Mouse (Mus musculus) erythroid progenitor cell, adult 5-6 weeks (primary cell): ENCODE results near the gene Tsc22d2. TPM values are rescaled to one million over a fixed set of nuclear protein-coding genes. Genes with fewer than 3 reads are reported as not detected.
"Not testable (repeated sequence)": the region's sequence is repeated elsewhere in the genome, so short reads cannot be mapped to it uniquely, and the experiment has no call there.

ENCODE experiments used
- ATAC-seq: replicated peaks from 2 replicates; pipeline ENCODE4 v1.8.0; 2016; ENCODE audit warnings: moderate number of reproducible peaks, mild to moderate bottlenecking, moderate TSS enrichment, inconsistent platforms; ENCODE audit not compliant: poor library complexity, low FRiP score, severe bottlenecking
- total RNA-seq, 2 experiments: library from RNA; stranded (forward) in 1 of 2; stranded (reverse) in 1 of 2; fragments of 150-400 nt in 1 of 2; fragments of 186-747, 209-891 nt in 1 of 2; gene quantifications; 2 replicates each; pipeline versions ENCODE4 v1.2.3 to v1.2.4; 2015 to 2017; ENCODE audit warnings: low replicate concordance in 2 of 2

Gene Tsc22d2
- total RNA-seq, 2 experiments from 2014 or later = 16.8 to 27.2 TPM

DNA sequence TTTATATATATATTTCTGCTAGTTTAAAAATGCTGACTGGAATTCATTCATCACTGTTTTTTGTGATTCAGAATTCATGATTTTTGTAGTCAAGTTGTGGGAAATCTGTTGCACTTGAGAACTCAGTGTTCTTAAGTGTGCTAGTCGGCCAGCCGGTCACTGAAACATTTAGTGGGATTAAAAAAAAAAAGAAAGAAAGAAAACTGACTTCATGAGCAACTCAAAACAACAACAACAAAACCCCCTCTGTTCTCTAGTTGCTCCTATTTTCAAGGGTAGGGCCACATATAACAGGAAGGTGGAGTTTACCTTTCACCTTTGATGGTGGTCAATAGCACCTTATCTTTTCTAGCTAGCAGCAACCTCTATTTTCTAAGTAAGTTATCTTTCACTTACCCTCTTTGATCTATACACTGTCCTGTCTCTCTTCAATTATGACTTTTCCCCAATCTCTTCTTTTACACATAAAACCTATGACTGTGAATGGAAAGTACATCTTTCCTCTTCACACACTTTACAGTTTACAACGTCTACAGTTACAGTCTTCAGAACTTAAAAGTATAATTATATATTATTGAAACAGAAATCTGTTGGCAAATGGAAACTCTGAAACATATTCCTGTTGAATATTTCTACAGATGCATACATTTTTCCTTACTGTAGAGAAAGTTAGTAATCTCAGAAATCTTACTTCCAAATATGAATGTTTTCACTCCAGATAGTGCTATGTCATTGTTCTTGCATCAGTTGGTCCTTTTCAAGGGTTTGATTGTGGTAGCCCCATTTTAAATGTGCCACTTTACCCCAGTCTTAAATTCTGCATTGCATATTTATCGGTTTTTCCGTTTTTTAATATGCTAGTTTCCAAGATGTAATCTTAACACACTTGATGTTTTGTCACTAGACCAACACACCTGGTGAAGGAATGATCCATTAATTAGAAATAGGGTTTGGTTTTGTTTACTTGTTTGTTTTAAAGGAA lies 4.5 kb downstream of the Tsc22d2 start:
- ATAC-seq = no peak

DNA sequence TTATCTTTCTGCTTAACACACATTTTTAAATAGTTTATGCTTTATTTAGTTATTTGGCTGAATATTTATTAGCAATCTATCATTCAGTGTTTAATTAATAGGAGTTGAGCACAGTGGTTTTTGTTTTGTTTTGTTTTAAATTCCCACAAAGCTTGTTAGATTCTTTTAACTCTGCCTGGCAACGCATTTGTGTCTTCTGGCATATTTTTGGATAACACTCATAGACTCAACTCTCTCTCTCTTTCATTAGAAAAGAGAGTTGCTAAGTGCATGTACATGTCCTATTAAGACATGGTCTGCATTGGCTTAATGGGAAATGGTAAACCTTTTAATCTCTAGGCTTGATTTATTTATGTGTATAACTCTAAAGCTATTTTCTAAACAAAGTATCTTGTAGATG lies 14.3 kb downstream of the Tsc22d2 start:
- no peak for ATAC-seq

DNA sequence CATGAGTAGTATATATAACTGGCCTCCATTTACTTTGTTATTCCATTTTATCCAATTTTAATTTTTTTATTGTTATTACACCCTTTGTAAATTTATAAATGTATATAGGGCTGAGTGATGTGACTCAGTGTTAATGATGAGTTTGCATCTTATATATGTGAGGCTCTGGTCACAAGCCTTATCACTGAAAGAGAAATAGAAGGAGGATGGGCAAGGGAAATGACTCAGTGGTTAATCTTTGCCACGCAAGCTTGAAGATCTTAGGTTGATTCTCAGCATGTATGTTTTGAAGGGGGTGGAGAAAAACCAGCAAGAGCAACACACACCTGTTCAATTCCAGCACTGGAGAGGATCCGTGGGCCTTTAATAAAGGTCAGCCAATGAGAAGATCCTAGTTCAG lies 19.9 kb downstream of the Tsc22d2 start:
- no peak for ATAC-seq

DNA sequence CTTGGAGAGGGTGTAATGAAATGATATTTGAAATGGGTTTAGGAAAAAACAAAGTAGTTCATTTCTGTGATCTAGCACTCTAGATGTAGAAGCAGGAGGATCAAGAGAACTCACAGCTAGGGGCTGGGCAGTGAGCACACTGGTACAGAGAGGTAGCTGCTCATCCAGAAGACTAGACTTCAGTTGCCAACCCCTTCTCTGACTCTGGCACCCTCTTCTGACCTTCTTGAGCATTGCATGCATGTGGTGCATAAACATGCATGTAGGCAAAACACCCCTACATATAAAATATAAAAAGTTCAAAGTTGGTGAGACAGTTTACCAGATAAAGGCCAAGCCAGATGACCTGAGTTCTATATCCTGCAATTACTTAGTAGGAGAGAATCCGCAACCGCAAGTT lies 33.7 kb downstream of the Tsc22d2 start:
- peak; percentile 71 for ATAC-seq

DNA sequence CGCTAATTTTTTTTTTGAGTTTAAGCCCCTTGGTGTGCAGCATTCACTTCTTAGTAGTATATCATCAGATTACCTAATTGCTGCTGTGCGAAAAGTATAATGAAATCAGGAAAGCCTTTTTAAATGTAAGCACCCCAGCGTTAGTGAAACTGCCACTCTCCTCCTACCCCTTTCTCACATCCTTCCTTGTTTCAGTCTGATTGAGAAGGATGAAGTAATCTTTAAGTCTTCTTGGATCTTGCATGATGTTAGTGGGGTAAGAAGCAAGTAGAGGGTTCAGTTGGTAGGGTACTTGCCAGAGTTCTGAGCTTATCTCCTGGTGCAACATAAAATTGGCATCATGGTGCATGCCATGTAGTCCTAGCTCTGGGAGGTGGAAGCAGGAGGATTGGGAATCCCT lies 35.0 kb downstream of the Tsc22d2 start:
- no peak for ATAC-seq

DNA sequence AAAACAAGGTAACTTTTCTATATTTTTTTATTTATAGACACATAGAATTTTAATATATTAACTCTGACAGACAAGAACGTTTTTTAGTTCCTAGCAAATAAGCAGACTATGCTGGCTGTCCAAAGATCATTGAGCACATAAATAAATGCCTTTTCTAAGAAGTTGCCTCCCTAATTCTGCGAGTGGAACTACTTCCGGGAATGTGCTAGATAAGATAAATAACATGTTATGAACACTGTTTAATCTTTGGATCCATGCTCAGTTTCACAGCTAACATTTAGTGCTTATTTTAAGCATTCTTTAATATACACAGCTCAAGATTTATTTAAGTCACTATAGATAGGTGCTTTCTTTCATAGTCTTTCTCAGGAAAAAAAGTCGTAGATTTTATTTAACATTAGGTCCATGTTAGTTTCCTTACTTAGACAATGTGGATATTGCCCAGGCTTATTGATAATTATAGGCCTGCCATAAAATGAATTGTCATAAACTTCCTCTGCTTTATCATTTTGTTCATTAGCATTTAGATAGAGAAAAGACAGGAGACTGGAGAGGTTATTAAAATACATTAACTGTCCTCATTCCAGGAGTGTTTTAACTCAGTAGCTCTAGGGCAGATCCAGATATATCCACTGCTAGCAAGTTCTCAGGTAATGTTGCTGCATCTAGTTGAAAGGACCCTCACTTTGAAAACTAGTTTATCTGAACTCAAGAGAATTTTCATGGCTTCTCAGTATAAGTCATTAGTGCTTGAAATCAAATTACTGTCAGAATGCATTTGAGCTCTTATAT lies 40.1 kb downstream of the Tsc22d2 start:
- peak; percentile 68; the same call in 1 of the 2 replicates for ATAC-seq

DNA sequence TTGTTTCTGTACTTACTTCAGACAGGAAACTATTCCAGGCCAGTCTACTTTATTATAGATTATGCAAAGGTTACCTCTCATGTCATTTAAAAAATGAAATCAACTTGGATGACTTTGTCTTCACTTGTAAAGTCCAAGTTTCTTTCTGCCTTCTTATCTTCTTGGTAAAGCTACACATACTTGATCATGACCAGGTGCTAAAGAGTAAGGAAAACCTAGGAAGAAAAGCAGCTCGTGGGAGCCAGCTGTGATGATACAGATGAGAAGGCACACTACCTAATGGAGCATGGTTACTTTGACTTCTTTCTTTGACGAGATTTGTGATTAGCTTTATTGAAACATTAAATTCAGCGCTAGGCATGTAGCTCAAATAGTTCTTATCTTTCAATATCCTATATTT lies 40.7 kb downstream of the Tsc22d2 start:
- ATAC-seq = no peak

DNA sequence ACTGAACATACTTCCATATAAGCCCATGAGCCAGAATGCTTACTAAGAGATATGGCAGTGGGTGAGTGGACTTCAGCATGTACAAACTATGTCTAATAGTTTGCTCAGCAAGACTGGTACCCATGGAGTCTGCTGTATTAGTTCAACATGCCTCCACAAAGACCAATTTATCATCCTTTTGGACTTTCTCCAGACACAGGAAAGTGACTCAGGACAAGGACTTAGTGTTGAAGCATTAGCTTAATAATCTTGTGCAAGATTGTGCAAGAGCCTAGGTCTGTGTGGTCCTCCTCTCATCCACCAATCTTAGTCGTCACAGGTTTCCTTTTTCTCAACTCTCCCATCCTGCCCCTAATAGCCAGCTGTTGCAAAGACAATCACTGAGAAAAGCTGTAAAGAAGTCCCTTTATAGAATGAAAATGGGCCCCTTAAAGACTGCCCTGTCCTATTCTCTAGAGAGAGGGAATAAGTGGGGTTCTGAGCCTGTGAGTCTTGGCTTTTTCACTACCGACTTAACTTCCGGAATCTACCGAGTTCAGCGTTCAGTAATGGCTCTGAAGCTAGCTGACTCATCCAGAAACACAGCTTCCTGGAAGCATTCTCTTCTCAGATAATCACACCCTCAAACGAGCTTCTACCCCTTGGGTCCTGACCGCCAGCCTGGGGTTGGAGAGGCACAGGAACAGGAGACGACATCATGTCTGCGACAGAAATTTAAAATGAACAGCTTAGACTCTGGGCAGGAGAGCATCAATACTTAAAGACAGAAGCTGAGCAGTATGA lies 55.3 kb downstream of the Tsc22d2 start:
- no peak; the same call in 1 of the 2 replicates for ATAC-seq

DNA sequence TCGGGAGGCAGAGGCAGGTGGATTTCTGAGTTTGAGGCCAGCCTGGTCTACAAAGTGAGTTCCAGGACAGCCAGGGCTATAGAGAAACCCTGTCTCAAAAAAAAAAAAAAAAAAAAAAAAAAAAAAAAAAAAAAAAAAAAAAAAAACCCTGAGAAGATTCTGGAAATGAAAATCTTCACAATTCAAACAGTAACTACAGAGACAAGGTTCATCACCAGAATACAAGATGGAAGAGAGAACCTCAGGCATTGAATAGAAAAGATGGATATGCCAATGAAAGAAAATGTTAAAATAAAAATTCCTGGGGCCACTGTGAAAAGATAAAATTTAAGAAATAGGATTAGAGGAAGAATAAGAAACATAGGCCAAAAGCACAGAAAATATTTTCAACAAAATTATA lies 60.8 kb downstream of the Tsc22d2 start:
- not testable (repeated sequence) for ATAC-seq

DNA sequence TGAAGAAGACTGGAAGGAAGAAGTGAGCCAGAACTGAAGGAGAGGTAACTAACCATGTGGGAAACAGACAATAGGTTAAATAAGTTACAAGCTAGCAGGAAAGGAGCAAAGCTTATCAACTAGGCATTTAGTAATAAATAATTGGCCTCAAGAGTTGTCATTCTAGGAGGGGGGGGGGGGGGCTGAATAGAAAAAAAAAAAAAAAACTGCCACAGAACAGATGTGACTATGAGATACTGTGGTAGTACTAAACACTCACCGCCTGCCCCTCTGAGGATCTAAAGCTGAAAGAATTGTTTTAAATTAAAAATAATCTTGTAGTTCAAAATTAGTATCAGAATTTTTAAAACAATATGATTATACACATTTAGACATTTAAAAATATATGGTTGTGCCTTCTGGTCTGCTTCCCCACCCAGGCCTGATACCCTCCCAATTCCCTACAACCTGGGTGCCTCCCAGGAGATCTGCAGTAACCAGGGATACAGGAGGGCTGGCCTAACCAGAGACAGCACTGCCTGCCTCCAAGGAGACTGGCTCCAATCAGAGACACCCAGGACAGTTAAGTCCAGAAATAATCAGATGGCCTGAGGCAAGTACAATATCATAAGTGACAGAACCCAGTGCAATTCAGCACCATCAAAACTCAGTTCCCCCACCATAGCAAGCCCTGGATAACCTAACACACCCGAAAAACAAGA lies 64.4 kb downstream of the Tsc22d2 start:
- ATAC-seq = no peak

DNA sequence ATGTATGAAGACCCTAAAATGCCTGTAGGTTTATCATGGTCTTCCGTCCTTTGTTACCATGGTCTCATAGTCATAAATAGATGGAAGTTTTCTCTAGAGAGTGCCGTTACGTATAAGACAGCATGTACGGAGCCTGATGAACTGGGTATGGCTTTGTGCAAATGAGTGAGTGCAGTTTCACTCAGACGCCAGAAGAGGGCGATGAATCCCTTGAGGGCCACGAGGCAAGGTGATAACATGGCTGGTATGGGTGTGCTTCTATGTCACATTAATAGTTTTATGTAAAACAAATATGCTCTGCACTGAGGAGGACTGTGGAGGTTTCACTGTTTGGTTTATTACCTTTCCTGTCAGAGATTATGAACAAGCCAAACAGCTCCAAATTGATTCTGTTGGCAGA lies 71.4 kb downstream of the Tsc22d2 start:
- peak; percentile 71; the same call in 1 of the 2 replicates for ATAC-seq

DNA sequence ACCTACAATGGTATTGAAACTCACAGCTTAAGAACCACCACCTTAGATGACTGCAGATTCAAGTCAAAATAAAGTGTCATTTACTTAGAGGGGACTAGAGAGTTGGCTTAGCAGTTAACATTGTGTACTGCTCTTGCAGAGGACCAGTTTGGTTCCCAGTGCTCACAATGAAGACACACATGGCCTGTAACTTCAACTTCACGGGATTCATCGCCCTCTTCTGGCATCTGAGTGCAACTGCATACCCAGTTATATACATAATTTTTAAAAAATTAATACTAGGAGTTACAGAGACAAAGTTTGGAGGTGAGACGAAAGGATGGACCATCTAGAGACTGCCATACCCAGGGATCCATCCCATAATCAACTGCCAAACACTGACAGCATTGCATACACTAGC lies 72.6 kb downstream of the Tsc22d2 start:
- peak; percentile 52; the same call in 1 of the 2 replicates for ATAC-seq

DNA sequence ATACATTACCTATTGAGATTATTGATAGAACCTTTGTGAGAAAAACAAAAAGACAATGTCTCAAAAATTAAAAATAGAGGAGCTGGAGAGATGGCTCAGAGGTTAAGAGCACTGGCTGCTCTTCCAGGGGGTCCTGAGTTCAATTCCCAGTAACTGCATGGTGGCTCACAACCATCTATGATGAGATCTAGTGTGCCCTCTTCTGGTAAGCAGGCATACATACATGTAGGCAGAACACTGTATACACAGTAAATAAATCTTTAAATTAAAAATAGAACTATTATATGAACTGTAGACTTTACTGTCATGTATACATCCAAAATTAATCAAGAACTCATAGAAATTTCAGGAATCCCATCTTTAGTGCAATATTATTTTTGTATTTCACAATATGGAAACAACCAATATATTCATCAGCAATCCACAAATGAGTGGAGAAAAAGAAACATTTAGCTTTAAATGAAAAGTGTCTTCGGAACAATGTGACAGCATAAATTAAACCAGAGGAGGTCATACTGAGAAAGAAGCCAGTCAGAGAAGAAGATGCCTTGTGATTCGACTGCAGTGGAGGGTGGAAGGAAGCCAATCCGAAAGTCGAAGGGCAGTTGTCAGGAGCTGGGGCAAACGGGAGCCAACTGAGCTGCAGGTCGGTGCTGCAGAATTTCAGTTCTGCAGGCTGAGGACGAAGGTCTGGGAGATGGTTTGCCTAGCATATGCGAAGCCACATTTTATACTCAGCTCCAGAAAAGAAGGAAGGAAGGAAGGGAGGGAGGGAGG lies 73.7 kb downstream of the Tsc22d2 start:
- no peak for ATAC-seq

DNA sequence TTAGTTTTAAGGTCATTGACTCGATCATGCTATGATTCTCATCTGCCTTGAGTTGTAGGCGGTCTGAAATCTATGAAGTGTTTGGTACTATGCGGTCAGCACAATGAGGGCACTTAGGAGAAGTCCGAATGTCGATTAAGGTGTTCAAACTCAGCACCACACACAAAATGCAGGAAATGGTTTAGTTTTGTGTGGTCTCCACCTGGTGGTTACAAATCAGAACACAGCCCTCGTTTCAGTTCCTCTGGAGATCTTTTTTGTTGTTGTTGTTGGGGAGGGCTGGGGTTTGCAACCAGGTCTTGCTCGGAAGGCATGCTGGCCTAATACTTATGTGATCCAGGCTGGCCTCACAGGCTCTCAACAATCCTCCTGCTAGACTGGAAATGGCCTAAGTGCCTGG lies 76.3 kb downstream of the Tsc22d2 start:
- no peak for ATAC-seq

DNA sequence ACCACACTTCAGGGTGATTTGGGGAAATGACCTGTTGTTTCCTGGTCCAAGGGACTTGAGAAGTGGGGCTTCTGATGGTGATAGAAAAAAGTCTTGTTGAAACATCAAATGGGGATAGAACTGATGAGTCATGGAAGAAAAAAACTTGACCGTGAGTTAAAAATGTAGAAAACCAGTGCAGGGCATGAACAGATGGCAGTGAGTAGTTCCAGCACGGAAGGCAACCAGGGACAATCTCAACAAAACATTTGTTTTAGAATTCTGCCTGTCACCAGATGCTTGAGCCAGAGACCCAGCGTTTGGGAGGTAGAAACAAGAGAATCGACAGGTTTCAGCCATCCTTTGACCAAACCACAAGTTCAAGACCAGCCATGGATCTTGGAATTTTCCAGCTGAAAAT lies 79.1 kb downstream of the Tsc22d2 start:
- ATAC-seq = no peak

DNA sequence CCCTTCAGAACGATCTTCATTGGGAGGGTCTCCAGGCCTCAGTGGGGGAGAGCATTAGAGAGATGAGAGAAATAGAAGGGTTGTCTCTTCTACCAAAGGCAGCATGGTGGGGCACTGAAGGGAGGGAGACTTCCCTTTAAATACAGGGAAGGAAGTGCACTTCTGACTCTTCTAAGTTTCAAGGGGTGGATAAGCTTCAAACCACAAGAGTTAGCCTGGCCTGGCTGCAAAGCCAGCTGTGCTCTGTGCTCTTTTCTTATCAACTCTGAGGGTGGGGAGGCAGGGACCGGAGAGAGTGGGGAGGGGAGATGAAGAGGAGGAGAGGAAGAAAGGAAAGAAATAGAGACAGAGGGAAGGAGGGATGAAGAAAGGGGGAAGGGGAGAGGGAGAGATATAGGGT lies 87.4 kb downstream of the Tsc22d2 start:
- ATAC-seq = no peak

DNA sequence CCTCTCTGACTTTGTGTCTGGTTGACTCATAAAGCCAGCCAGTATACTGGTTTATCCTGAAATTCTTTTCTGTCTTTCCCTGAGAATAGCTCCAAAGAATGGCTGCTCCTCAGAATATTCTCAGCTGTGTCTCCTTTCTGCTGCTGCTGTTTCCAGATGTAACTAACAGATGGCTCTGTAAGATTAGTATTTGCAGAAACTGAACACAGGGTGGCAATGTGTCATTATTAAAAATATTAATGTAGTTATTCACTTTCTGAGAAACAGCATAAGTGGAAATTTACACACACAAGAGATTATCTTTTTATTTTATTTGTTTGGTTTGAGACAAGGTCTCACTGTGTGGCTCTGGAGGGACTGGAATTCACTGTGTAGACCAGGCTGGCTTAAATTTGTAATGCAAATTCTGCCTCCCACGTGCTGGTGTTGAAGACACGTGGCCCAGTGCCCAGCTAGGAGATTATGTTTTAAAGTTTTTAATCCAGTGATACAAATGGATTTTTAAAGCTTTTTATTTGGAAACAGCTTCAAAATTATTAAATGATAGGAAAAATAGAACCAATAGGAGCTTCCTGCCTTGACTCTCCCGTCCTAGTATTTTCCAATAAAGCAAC lies 89.3 kb downstream of the Tsc22d2 start:
- ATAC-seq = no peak

DNA sequence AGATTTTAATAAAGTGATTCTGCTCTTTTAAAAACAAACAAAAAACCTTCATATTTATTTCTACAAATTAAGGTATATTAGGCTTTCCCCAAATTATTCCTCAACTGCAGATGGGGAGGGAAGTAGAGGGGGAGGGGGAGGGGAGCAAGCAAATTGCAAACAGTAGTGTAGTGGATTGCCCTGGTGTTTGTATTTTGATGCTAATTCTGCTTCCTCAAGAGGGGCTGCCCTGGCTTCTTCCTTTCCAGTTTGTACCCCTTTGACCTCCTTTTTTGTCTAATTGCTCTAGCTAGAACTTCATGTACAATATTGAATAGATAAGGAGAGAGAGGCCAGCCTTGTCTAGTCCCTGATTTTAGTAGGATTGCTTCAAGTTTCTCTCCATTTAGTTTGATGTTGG lies 90.2 kb downstream of the Tsc22d2 start:
- no peak for ATAC-seq
